Mouse (Mus musculus) thymus, adult 2 months (tissue): ENCODE results near the gene Dnal1. TPM values are rescaled to one million over a fixed set of nuclear protein-coding genes. Genes with fewer than 3 reads are reported as not detected.

Experiments
- DNase-seq: peaks from one replicate; pipeline ENCODE4 v3.0.0; 2021
- H3K27ac ChIP-seq: fragments of 200-500 bp; 2 replicates; pipeline ENCODE4 v1.5.1; 2012; ENCODE audit warnings: low read length, control low read depth; ENCODE audit not compliant: control insufficient read depth, insufficient read depth
- H3K27me3 ChIP-seq: fragments of 200-500 bp; 2 replicates; pipeline ENCODE4 v1.6.1; 2012; ENCODE audit warnings: mild to moderate bottlenecking, low read length, moderate library complexity, mixed read lengths; ENCODE audit not compliant: control insufficient read depth, insufficient read depth
- H3K36me3 ChIP-seq: fragments of 200-500 bp; 2 replicates; pipeline ENCODE4 v1.6.1; 2012; ENCODE audit warnings: mild to moderate bottlenecking, low read length, moderate library complexity; ENCODE audit not compliant: control insufficient read depth, insufficient read depth
- H3K4me1 ChIP-seq: fragments of 200-500 bp; replicated peaks from 2 replicates; pipeline ENCODE4 v1.6.1; 2012; ENCODE audit warnings: low read length; ENCODE audit not compliant: control insufficient read depth, insufficient read depth
- H3K4me3 ChIP-seq: fragments of 200-500 bp; 2 replicates; pipeline ENCODE4 v1.5.1; 2012; ENCODE audit warnings: mild to moderate bottlenecking, low read length, control low read depth, moderate library complexity; ENCODE audit not compliant: control insufficient read depth, insufficient read depth
- CTCF ChIP-seq: fragments of 200-500 bp; IDR thresholded peaks from 2 replicates; pipeline ENCODE4 v1.5.1; 2012; ENCODE audit warnings: mild to moderate bottlenecking, control low read depth, low read length, moderate library complexity, borderline replicate concordance; ENCODE audit not compliant: control insufficient read depth, poor library complexity, insufficient read depth; ENCODE audit errors: extremely low read depth
- POLR2A ChIP-seq: fragments of 200-500 bp; IDR thresholded peaks from 2 replicates; pipeline ENCODE4 v1.6.1; 2012; ENCODE audit warnings: mild to moderate bottlenecking, low read length, control low read depth, moderate library complexity; ENCODE audit not compliant: control insufficient read depth, poor library complexity, insufficient read depth; ENCODE audit errors: extremely low read depth
- WGBS: fragments of 180-500 bp; shearing (Covaris S2); methylation state at CpG from one replicate; pipeline ENCODE4 v1.1.7; 2018; 5-methylcytosine and 5-hydroxymethylcytosine counted together
- polyA plus RNA-seq: library from polyadenylated mRNA; depleted of rRNA; stranded (reverse); fragments of >200 nt; gene quantifications from 2 replicates; pipeline ENCODE4 v1.2.3, GENCODE M21; 2012

Dnal1 gene
- polyA plus RNA-seq, 1 experiment = 3.0 TPM

GRCm38 (mm10) chr12:84101493-84101845, 12.7 kb upstream of the Dnal1 start:
- no peak overlapping the region for H3K27ac ChIP-seq
- peak overlapping the region; percentile 52; the same call in 1 of the 2 replicates for H3K4me3 ChIP-seq
- no peaks in the 10 kb centered on the region for H3K36me3 ChIP-seq
- no peak for TF ChIP-seq POLR2A
- TF ChIP-seq CTCF = no peak
- WGBS = 66% methylated on average over 2 of the region's 2 CpGs
- H3K4me1 ChIP-seq = no peaks in the 10 kb centered on the region
- H3K27me3 ChIP-seq = no peaks in the 10 kb centered on the region
- no peak for DNase-seq

DNA sequence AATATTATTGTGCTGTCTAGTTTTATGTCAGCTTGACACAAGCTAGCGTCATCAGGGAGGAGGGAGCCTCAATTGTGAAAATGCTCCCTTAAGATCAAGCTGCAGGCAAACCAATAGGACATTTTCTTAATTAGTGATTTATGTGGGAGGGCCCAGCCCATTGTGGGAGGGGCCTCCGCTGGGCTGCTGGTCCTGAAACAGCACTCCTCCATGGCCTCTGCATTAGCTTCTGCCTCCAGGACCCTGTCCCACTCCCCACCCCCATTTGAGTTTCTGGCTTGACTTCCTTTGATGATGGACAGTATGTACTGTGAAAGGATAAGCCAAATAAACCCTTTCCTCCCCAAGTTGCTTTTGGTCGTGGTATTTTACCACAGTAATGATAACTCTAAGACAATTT, 7.2 kb upstream of the Dnal1 start:
- DNase-seq = no peak
- no peaks in the 10 kb centered on the region for H3K4me1 ChIP-seq
- no peaks in the 10 kb centered on the region for H3K27me3 ChIP-seq
- 96% methylated on average over 3 of the region's 3 CpGs for WGBS
- H3K36me3 ChIP-seq = no peaks in the 10 kb centered on the region
- H3K27ac ChIP-seq = no peak overlapping the region
- TF ChIP-seq POLR2A (no peak), CTCF (no peak)
- no peak overlapping the region for H3K4me3 ChIP-seq

DNA sequence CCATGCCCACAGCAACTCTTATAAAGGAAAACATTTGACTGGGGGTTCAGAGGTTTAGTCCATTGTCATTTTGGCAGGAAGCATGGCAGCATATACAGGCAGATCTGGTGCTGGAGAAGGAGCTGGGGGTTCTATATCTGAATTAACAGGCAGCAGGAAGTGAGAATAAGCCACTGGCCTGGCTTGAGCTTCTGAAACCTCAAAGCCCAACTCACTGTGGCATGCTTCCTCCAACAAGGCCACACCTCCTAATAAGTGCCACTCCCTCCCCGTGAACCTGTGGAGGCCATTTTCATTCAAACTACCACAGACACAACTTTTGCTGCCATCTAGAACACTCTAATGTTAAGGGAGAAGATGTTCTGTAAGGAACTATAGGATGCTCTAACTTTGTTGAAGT, 6.5 kb upstream of the Dnal1 start:
- no peaks in the 10 kb centered on the region for H3K27me3 ChIP-seq
- no peak for DNase-seq
- 46% methylated on average over 1 of the region's 1 CpGs for WGBS
- no peak overlapping the region for H3K4me3 ChIP-seq
- H3K27ac ChIP-seq = no peak overlapping the region
- no peaks in the 10 kb centered on the region for H3K36me3 ChIP-seq
- H3K4me1 ChIP-seq = no peaks in the 10 kb centered on the region
- TF ChIP-seq POLR2A (no peak), CTCF (no peak)

- no peak for DNase-seq
These were observed 4.2 kb upstream of the Dnal1 start for GRCm38 (mm10) chr12:84109924-84110323.

GRCm38 (mm10) chr12:84110814-84111213, 3.4 kb upstream of the Dnal1 start:
- 89% methylated on average over 4 of the region's 4 CpGs for WGBS

More at GRCm38 (mm10) chr12:84109924-84110323, 4.2 kb upstream of the Dnal1 start:
- no peaks in the 10 kb centered on the region for H3K36me3 ChIP-seq
- H3K27me3 ChIP-seq = no peaks in the 10 kb centered on the region
- TF ChIP-seq CTCF = no peak
- TF ChIP-seq POLR2A = no peak
- H3K4me3 ChIP-seq = no peak overlapping the region
- H3K27ac ChIP-seq = no peak overlapping the region
- H3K4me1 ChIP-seq = peaks cover 6% of the 10 kb centered on the region
- WGBS = 93% methylated on average over 1 of the region's 1 CpGs

GRCm38 (mm10) chr12:84113676-84114075, 490 bp upstream of the Dnal1 start:
- Histone ChIP-seq H3K27ac (no peak overlapping the region), H3K27me3 (no peaks in the 10 kb centered on the region), H3K36me3 (no peaks in the 10 kb centered on the region), H3K4me1 (peaks cover 6% of the 10 kb centered on the region), H3K4me3 (no peak overlapping the region)
- DNase-seq = no peak
- WGBS = 43% methylated on average over 6 of the region's 6 CpGs
- TF ChIP-seq POLR2A = no peak
- TF ChIP-seq CTCF = no peak

More at GRCm38 (mm10) chr12:84110814-84111213, 3.4 kb upstream of the Dnal1 start:
- no peaks in the 10 kb centered on the region for H3K36me3 ChIP-seq
- no peaks in the 10 kb centered on the region for H3K27me3 ChIP-seq
- TF ChIP-seq POLR2A (no peak), CTCF (no peak)
- H3K4me3 ChIP-seq = no peak overlapping the region
- peaks cover 6% of the 10 kb centered on the region for H3K4me1 ChIP-seq
- H3K27ac ChIP-seq = no peak overlapping the region
- DNase-seq = no peak

DNA sequence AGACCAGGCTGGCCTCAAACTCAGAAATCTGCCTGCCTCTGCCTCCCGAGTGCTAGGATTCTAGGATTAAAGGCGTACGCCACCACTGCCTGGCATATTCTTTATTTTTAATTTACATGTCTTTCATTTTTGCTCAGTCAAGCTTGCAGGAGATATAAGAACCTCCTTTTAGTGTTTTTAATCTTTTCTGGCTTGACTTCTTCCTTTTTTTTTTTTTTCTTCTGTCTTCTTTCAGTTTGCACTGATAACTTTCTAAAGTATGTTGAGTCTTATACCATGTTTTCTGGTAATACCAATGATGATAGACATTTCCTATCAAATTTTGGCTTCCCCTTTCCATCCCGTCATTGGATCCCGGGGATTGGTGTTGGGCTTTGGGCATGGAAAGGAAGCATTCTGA, 5.4 kb downstream of the Dnal1 start:
- no peak overlapping the region for H3K4me3 ChIP-seq
- no peak for DNase-seq
- H3K4me1 ChIP-seq = peaks cover 3% of the 10 kb centered on the region
- no peak overlapping the region for H3K27ac ChIP-seq
- TF ChIP-seq CTCF = no peak
- no peak for TF ChIP-seq POLR2A
- H3K27me3 ChIP-seq = no peaks in the 10 kb centered on the region
- WGBS = 97% methylated on average over 5 of the region's 5 CpGs
- H3K36me3 ChIP-seq = no peaks in the 10 kb centered on the region
